Mouse (Mus musculus) spleen, adult 18-20 months (tissue): ENCODE data around the gene Pcyt2.
A peak's percentile ranks its signal among the peaks of the same experiment; 100 is the strongest.

ENCODE experiments used
- DNase-seq, 2 experiments: peaks; one replicate each; pipeline ENCODE4 v3.0.0; 2022; ENCODE audit warnings: mixed read lengths in 2 of 2

The Pcyt2 gene

DNA sequence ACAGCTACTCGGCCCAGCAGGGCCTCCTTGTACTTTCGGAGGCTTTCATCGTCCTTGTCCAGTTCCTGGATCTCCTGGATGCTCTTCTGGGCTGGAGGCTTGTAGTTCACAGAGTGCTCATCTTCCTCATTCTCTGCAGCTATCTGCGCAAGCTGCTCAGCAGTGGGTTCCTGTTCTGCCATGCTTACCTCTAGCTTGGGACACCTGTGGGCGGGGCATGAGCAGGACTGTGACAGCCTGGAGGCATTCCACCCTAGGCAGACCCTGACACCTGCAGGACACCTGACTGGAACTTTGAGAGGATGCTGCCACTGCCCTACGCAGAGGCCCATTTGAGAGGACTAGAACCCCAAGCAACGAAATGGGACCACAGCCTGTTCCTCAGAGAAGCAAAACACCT lies 37.5 kb downstream of the Pcyt2 start:
- DNase-seq = peak; percentile 31 to 36

DNA sequence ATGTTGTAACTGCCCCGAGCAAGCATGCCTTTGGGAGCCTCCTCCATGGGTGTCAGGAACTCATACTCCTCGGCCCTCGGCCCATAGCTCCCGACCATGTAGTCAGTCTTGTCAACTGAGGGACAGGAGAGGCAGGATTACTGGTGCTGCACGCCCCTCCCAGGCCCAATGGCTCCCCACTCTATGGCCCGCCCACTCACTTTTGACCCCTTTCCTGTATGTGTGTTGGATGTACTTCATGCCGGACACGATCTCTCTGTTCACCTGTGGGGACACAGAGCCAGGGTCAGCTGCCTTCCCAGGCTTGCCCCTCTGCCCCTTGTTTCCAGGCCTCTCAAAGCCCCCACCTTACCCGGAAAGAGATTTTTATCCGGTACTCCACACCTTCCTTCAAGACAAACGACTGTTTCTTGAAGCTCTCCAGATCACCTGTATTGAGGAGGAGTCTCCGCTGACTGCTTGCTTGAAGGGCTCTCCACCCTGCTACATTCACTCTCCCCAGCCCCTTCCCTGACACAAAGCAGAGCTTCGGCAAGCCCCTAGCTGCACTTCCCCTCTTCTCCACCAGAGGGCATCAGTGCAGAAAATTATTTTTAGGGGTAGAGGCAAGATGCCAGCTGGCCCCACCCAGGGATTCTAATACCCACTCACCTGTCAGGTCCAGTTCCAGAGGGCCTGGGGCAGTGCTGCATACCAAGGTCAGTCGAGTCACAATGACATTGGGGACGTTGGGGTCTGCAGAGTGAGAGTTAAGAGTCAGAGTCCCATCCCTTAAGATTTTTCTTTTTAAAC lies 38.2 kb downstream of the Pcyt2 start:
- peak; percentile 50 to 79 for DNase-seq

DNA sequence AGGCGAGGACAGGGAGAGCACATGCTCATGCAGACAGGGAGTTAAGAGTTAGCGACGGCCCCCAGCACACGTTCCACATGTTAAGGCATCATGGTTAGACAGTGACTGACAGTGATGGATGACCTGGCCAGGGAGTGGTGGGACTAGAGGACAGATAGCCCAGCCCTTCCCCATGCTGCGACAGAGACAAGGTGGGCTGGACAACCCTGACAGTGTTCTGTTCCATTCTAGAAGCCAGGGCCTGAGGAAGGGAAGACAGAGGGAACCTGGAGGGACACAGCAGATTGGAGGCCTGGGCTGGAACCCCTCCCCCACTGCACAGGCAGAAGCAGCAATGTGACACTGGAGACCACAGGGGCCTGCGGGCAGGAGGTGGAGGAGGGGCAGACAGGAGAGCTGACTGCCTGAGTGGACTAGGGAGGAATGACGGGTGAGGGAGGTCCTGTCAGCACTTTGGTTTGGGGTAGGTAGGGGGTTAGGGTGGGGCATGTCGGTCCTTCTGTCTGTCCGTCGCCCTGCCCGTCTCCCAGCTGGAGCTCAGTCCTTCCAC lies 39.0 kb downstream of the Pcyt2 start:
- DNase-seq = peak in 1 of 2 experiments; percentile 25

DNA sequence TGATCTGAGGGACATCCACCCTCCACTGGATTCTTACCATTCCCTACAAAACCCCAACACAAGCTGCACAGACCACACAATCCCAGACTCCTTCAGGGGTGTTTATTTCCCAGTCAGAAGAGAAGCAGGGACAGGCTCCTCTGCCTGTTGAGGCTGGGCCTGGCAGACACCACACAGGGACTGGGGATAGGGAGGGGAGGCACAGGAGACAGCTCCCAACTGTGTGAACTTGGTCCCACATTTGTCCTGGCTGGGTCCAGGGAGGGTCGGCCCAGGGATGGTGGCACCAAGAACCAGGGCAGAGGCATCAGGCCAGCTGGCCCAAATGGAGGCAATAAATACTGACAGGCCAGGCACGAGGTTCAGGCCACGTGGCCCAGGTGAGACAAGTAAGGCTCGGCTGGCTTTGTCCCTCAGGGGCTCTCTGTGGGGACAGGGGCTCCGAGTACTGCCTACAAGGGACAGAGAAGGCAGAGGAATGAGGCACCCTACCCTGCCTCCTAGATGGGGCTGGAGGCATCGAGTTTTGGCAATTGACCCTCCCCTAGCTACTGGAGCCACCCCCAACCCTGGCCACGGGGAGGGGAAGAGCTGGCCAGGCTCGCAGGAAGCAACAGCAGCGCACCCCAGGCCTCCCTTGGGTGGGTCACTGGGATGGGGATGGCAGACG lies 39.6 kb downstream of the Pcyt2 start:
- DNase-seq = no peak

GRCm38 (mm10) chr11:120577211-120578023 lies 40.3 kb downstream of the Pcyt2 start:
- DNase-seq = no peak

DNA sequence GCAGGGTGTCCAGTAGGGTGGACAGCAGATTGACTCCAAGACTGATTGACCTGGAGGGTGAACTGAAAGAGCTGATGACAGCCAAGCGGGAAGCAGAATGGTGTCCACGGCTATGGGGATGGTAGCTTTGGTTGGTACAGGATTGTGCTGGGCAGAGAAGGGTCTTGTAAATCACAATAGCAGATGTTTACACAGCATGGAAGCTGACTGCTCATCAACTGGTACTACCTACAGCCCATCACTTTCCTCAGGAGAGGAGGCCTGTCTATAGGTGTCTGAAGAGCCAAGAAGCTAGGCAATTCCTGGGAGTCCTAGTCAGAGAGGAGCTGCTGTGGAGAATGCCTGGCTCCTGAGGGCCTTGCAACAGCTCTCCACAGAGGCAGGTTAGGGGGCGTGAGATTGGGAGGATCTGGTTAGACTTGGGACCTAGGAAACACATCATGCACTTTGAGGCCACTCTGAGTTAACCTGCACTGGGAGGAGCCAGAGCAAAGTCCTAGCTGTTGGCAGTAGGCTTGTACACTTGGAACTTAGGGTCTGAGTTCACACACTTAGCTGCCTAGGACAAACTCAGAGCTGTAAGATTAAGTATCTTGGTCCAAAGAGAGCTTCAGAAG lies 41.3 kb downstream of the Pcyt2 start:
- no peak for DNase-seq

DNA sequence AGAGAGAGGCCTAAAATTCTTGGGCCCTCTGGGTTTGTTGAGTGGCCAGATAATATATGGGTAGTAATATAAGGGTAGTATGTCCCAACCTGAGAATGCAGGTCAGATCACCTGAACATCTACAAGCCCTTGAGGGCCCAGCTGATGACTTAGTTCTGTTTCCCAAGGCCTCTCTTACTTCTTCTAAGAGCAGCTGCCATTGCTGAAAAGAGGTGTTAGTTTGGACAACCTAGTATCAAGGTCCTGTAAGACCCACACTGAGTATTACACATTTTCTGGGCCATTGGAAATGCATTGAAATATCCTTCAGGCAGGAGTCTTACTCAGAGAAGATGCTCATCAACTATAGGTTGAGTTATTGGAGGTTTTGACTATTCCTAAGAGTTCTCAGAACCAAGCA lies 41.8 kb downstream of the Pcyt2 start:
- no peak for DNase-seq

DNA sequence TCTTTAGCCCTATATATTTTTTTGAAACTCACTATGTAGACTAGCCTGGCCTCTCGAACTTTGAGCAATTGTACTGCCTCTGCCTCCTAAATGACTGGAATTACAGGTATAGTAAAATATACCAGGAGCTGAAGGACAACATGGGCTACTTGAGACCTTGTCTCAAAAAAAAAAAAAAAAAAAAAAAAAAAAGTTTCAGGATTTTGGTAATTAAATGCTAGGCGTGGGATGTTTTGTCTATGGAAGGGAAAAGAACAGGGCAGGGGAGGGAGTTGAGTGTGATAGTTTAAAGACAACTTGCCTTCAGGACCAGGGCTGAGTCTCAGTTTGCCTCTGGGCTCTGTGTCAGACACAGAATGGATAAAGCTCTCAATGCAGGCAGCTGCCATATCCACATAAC lies 42.7 kb downstream of the Pcyt2 start:
- DNase-seq = no peak

- no peak for DNase-seq
These were observed 43.5 kb downstream of the Pcyt2 start for GRCm38 (mm10) chr11:120574278-120574600.

DNA sequence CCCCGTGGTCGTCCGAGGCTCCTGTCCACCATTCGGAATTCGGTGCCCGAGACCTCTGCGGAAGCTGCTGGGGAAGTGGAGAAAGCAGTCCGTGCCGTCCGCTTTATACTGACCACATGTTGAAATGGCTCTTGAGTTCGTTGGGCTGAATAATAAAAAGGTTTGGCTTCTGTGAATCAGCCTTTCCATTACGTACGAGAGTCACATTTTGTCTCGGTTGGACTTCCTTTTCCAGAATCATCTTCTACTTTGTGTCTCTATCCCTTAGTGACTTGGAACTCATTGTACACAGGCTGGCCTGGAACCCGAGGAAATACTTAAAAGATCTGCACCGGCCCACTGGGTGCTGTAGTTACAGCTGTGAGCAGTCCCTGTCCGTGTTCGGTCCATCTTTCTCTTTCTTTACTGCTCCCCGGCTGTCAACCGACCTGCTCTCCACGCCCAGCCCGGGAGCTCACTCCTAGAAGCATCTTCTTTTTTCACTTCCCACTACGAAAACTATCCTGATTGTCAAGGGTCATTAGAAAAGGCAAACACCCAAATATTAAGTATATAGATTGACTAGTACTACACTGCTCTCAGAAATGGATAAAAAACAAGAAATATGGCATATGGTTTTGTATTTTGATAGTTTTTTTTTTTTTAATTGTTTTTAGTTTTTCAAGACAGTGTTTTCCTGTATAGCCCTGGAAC lies 44.0 kb downstream of the Pcyt2 start:
- DNase-seq = no peak

GRCm38 (mm10) chr11:120572752-120573584 lies 44.8 kb downstream of the Pcyt2 start, which contains the start of gene P4hb:
P4hb (minus strand) TSS chr11:120573253.
- DNase-seq = peak; percentile 99

DNA sequence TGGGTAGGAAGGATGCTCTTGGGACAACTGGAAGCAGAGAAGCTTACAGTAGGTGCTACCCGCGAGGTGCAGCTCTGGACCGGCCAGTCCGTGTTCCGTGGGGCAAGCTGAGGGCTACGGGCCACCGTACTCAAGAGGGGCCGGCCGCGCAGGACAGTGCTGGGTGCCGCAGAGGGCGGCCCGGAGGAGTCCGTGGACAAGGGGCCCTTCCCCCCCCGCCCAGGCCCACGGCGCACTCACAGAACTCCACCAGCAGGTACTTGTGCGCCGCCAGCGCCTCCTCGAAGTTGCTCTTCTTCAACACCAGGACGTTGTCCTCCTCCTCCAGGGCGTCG lies 45.4 kb downstream of the Pcyt2 start:
- no peak for DNase-seq

- no peak for DNase-seq
These were observed 45.9 kb downstream of the Pcyt2 start for GRCm38 (mm10) chr11:120571754-120572416.

DNA sequence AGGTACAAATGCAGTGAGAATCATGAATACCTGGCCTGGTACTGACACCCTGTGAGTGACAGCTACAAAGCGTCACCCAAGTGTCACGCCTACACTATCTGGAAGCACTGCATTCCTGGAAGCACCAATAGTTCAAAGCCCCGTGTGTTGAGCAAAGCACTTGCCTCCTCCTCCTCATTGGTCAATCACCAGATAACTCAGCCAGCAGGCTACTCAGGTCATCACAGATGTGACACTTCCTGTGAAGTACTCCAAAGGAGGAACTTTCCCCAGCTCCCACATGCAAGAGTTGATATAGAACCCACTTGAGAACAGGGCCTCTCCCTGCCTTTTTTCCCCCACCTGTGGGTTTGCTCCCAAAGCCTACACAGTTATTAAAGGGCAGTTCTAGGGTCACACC lies 46.6 kb downstream of the Pcyt2 start:
- no peak for DNase-seq

DNA sequence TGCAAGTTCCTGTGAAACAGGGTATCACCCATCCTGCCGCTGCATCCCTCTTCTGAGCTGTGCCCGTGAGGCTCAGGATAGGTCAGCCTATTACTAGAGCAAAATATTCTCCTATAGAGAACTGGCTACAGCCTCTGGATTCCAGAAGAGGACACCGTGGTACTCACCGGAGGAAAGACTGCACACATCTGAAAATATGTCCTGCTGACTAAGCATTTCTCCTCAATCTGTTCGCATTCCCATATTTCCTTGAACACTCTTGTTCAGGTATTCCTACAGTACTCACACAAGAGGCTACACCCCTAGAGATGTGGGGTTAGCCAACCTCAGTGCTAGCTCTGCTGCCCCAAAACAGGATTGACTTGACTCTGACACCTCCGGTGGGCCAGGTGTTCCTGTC lies 49.4 kb downstream of the Pcyt2 start:
- DNase-seq = no peak

- DNase-seq = no peak
These were observed 52.6 kb downstream of the Pcyt2 start for GRCm38 (mm10) chr11:120565114-120565513.

- no peak for DNase-seq
These were observed 54.8 kb downstream of the Pcyt2 start for GRCm38 (mm10) chr11:120562949-120563348.

- no peak for DNase-seq
These were observed 56.6 kb downstream of the Pcyt2 start for GRCm38 (mm10) chr11:120560952-120561728.
